8 mouse cellular contexts compared by ENCODE assay signal in the genomic region with DNA sequence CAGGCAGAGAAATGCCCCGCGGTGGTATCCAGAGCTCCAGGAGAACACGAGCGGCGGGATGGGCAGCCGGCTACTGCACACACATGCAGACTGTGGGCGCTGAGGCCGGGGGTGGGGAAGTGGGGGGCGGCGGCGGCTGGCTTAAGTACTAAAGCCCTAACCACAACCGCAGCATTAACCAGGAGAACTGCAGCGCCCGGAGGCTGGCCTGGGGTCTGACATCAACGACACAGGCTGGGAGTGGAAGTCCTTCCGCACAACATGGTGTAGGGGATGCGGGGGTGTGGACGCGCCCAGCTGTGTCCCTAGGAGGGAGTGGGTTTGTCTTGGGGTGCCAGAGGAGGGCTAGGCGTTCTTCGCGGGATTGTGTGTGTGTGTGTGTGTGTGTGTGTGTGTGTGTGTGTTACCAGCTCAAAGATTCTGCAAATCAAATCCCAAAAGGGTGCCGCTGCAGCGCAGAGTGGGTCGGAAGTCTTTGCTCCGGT. TPM values are rescaled to one million over a fixed set of nuclear protein-coding genes. Genes with fewer than 3 reads are reported as not detected.
DNase-seq lines count a peak whose midpoint lies in the region; ATAC-seq and TF ChIP-seq lines count a peak whose summit lies in the region.

No protein-coding gene starts in this region.

- H3K36me3 ChIP-seq in forebrain, embryonic 13.5 days (ENCODE audit: poor library complexity, severe bottlenecking), result no peaks in the 10 kb centered on the region
- no peaks in the 10 kb centered on the region for H3K36me3 ChIP-seq in hindbrain, embryonic 12.5 days
- no peaks in the 10 kb centered on the region for H3K36me3 ChIP-seq in midbrain, embryonic 10.5 days
- no peaks in the 10 kb centered on the region for H3K36me3 ChIP-seq in spleen, adult 2 months (ENCODE audit: control insufficient read depth, insufficient read depth, low read length)

- H3K9me3 ChIP-seq in forebrain, embryonic 13.5 days (replicated peaks), result no peaks in the 10 kb centered on the region
- H3K9me3 ChIP-seq in hindbrain, embryonic 12.5 days (replicated peaks), result no peaks in the 10 kb centered on the region
- no peaks in the 10 kb centered on the region for H3K9me3 ChIP-seq in midbrain, embryonic 10.5 days (replicated peaks)

- no peak for ATAC-seq in forebrain, embryonic 13.5 days
- no peak for ATAC-seq in hindbrain, embryonic 12.5 days (ENCODE audit: low FRiP score)
- ATAC-seq in inflammation-experienced regulatory T-cells, adult 6 months, result no peak

- peak overlapping the region; percentile 57 for H3K27ac ChIP-seq in forebrain, embryonic 13.5 days
- peak overlapping the region; percentile 94 for H3K27ac ChIP-seq in hindbrain, embryonic 12.5 days
- H3K27ac ChIP-seq in left cerebral cortex, adult 2 months, result peak overlapping the region; percentile 87
- peak overlapping the region; percentile 94 for H3K27ac ChIP-seq in midbrain, embryonic 10.5 days (replicated peaks)
- no peak overlapping the region for H3K27ac ChIP-seq in spleen, adult 2 months (ENCODE audit: insufficient read depth, low read length)

- H3K9ac ChIP-seq in forebrain, embryonic 13.5 days, result peak overlapping the region; percentile 91
- peak overlapping the region; percentile 89 for H3K9ac ChIP-seq in hindbrain, embryonic 12.5 days

- H3K4me3 ChIP-seq in forebrain, embryonic 13.5 days, result peak overlapping the region; percentile 86
- peak overlapping the region; percentile 87 for H3K4me3 ChIP-seq in hindbrain, embryonic 12.5 days
- H3K4me3 ChIP-seq in left cerebral cortex, adult 2 months, result peak overlapping the region; percentile 92
- peak overlapping the region; percentile 91 for H3K4me3 ChIP-seq in midbrain, embryonic 10.5 days
- H3K4me3 ChIP-seq in spleen, adult 2 months (ENCODE audit: extremely low read depth, insufficient read depth, insufficient read length), result peak overlapping the region; percentile 90

- H3K4me2 ChIP-seq in forebrain, embryonic 13.5 days, result peak overlapping the region; percentile 92
- H3K4me2 ChIP-seq in hindbrain, embryonic 12.5 days (replicated peaks), result peak overlapping the region; percentile 91

- H3K27me3 ChIP-seq in forebrain, embryonic 13.5 days, result no peaks in the 10 kb centered on the region
- H3K27me3 ChIP-seq in hindbrain, embryonic 12.5 days, result no peaks in the 10 kb centered on the region
- H3K27me3 ChIP-seq in midbrain, embryonic 10.5 days (ENCODE audit: low read depth, poor library complexity, severe bottlenecking), result no peaks in the 10 kb centered on the region
- no peaks in the 10 kb centered on the region for H3K27me3 ChIP-seq in spleen, adult 2 months (ENCODE audit: control insufficient read depth, insufficient read depth, low read length)

- no peak for TF ChIP-seq CTCF in left cerebral cortex, adult 2 months (IDR thresholded peaks at IDR 0.05)
- TF ChIP-seq CTCF in spleen, adult 2 months (IDR thresholded peaks at IDR 0.05; ENCODE audit: extremely low read depth, insufficient read depth, insufficient read length, insufficient replicate concordance), result no peak

- no peak for TF ChIP-seq POLR2A in spleen, adult 2 months (IDR thresholded peaks at IDR 0.05; ENCODE audit: low read depth, low read length)

- WGBS in forebrain, embryonic 13.5 days, result 1% methylated on average over 26 of the region's 26 CpGs
- WGBS in hindbrain, embryonic 12.5 days, result 1% methylated on average over 26 of the region's 26 CpGs
- under 1% methylated on average over 26 of the region's 26 CpGs for WGBS in midbrain, embryonic 10.5 days
- 2% methylated on average over 26 of the region's 26 CpGs for WGBS in spleen, adult 2 months

- intact Hi-C loops in left cerebral cortex, adult 2 months (cut with DNase I), result loop anchor here (5.0 to 10.0 kb wide), 3 partner anchors 43 to 233 kb away; no protein-coding TSS in a partner anchor

- peaks cover 64% of the 10 kb centered on the region for H3K4me1 ChIP-seq in forebrain, embryonic 13.5 days
- peaks cover 47% of the 10 kb centered on the region for H3K4me1 ChIP-seq in hindbrain, embryonic 12.5 days
- peaks cover 66% of the 10 kb centered on the region for H3K4me1 ChIP-seq in midbrain, embryonic 10.5 days
- H3K4me1 ChIP-seq in spleen, adult 2 months (ENCODE audit: control insufficient read depth, insufficient read depth, insufficient read length), result peaks cover 10% of the 10 kb centered on the region

- peak; percentile 39 for DNase-seq in ES-CJ7 (ENCODE audit: low read depth, low spot score)
- DNase-seq in adrenal gland, postnatal 25 days, result peak; percentile 45
- peak; percentile 45 to 49 for DNase-seq in left cerebral cortex, adult 2 months (ENCODE audit: extremely low spot score in 1 of 2, low spot score in 2 of 2)
- DNase-seq in midbrain, embryonic 10.5 days (ENCODE audit: low spot score), result peak; percentile 57
- peak in 1 of 2 experiments; percentile 47 for DNase-seq in spleen, adult 2 months (ENCODE audit: low read depth in 1 of 2, low spot score in 2 of 2)

RNA-seq across cellular contexts. Expression of a gene that starts 2.0 kb away (rescaled TPM):
- 29.5 and 37.2 TPM in 2 replicates for total RNA-seq in adrenal gland, postnatal 25 days (2021)
- 14.5 and 16.8 TPM in 2 replicates for polyA plus RNA-seq in forebrain, embryonic 13.5 days (2015; fragmentation: Nextera tagmentation; extraction: Ambion mirVana)
- polyA plus RNA-seq in hindbrain, embryonic 12.5 days (2016; fragmentation: Nextera tagmentation; extraction: Ambion mirVana), result 16.9 and 23.1 TPM in 2 replicates
- total RNA-seq in left cerebral cortex, adult 2 months (2021), result 10 to 100 TPM; 86.4 to 89.3 TPM
- 16.9 and 18.7 TPM in 2 replicates for polyA plus RNA-seq in midbrain, embryonic 10.5 days (2016; fragmentation: Nextera tagmentation; extraction: Ambion mirVana)
- 11.0 and 12.5 TPM in 2 replicates for polyA plus RNA-seq in spleen, adult 2 months (2012; rRNA removed)
- 10 to 100 TPM; 27.3 to 33.0 (median 30.0) TPM for polyA plus RNA-seq in inflammation-experienced regulatory T-cells, adult 6 months (2017; shearing (Covaris generic))

RNA-seq across cellular contexts. Expression of a gene that starts 2.6 kb away (rescaled TPM):
- 1.4 and 1.9 TPM in 2 replicates for total RNA-seq in adrenal gland, postnatal 25 days (2021)
- polyA plus RNA-seq in forebrain, embryonic 13.5 days (2015; fragmentation: Nextera tagmentation; extraction: Ambion mirVana), result 3.7 and 4.3 TPM in 2 replicates
- 2.8 and 3.2 TPM in 2 replicates for polyA plus RNA-seq in hindbrain, embryonic 12.5 days (2016; fragmentation: Nextera tagmentation; extraction: Ambion mirVana)
- 1 to 10 TPM in 1 of 2 experiments, under 1 TPM in 1; 0.96 to 1.3 TPM for total RNA-seq in left cerebral cortex, adult 2 months (2021)
- 4.4 and 5.7 TPM in 2 replicates for polyA plus RNA-seq in midbrain, embryonic 10.5 days (2016; fragmentation: Nextera tagmentation; extraction: Ambion mirVana)
- 0.14 and 0.31 TPM in 2 replicates for polyA plus RNA-seq in spleen, adult 2 months (2012; rRNA removed)
- 1 to 10 TPM in 1 of 3 experiments, under 1 TPM in 2; 0.59 to 1.4 (median 0.66) TPM for polyA plus RNA-seq in inflammation-experienced regulatory T-cells, adult 6 months (2017; shearing (Covaris generic))
